Comparison of ENCODE assay signal across 16 mouse cellular contexts in the genomic region with DNA sequence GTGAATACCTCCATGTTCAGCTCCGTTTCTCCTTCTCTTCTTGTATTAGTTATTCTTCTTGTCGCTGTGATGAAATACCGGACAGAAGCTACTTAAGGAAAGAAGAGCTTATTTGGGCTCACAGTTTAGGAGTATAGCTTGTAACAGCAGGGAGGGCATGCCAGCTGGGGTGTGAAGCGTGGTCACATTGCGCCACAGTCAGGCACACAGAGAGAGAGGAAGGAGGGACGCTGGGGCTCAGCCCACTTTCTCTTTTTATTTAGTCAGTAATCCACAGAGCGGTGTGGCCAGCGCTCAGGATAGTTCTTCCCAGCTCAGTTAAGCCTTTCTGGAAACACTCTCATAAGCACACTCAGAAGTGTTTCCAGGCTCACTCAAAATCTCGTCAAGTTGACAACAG.
DNase-seq lines count a peak whose midpoint lies in the region; ATAC-seq and TF ChIP-seq lines count a peak whose summit lies in the region.
"Had no signal": no experiment of that assay in that cellular context is flagged by ENCODE, and none has a peak within 500 bp of the region (broad histone marks: within the 10 kb centered on the region; RNA-seq: fewer than 3 reads in every experiment).

No protein-coding gene starts in this region.

- ATAC-seq in intestine, embryonic 14.5 days (replicated peaks; ENCODE audit: low FRiP score, low TSS enrichment, low read depth), result no peak
- ATAC-seq in intestine, postnatal 0 days, result no peak
- ATAC-seq: CD4-positive, CD25-positive, alpha-beta regulatory T cell, adult 4 months; hindbrain, postnatal 0 days had no signal

- H3K36me3 ChIP-seq in intestine, embryonic 14.5 days (ENCODE audit: control insufficient read depth, insufficient read depth, low read length), result no peaks in the 10 kb centered on the region
- no peaks in the 10 kb centered on the region for H3K36me3 ChIP-seq in intestine, postnatal 0 days (ENCODE audit: control insufficient read depth, insufficient read depth)
- H3K36me3 ChIP-seq: forebrain, embryonic 10.5 days; liver, embryonic 15.5 days had no signal

- H3K9ac ChIP-seq in intestine, embryonic 14.5 days (ENCODE audit: low read length), result no peak overlapping the region
- H3K9ac ChIP-seq in intestine, postnatal 0 days (ENCODE audit: low read depth, low read length), result no peak overlapping the region
- H3K9ac ChIP-seq: liver, embryonic 15.5 days had no signal

- no peak overlapping the region for H3K4me2 ChIP-seq in intestine, embryonic 14.5 days (ENCODE audit: low read length)
- no peak overlapping the region for H3K4me2 ChIP-seq in intestine, postnatal 0 days (replicated peaks; ENCODE audit: low read depth)
- H3K4me2 ChIP-seq: liver, embryonic 15.5 days had no signal

- H3K4me1 ChIP-seq in intestine, embryonic 14.5 days (replicated peaks; ENCODE audit: control insufficient read depth, insufficient read depth, low read length), result no peaks in the 10 kb centered on the region
- no peaks in the 10 kb centered on the region for H3K4me1 ChIP-seq in intestine, postnatal 0 days (replicated peaks; ENCODE audit: control insufficient read depth, insufficient read depth, low read length)
- H3K4me1 ChIP-seq: forebrain, embryonic 10.5 days; liver, embryonic 15.5 days had no signal

- WGBS in intestine, embryonic 14.5 days, result 80% methylated on average over 9 of the region's 9 CpGs
- WGBS in intestine, postnatal 0 days, result 77% methylated on average over 9 of the region's 9 CpGs

- TF ChIP-seq CTCF in intestine, postnatal 0 days (IDR thresholded peaks at IDR 0.05; ENCODE audit: low read depth), result no peak

- H3K9me3 ChIP-seq in intestine, embryonic 14.5 days (ENCODE audit: control insufficient read depth, low read length), result no peaks in the 10 kb centered on the region
- no peaks in the 10 kb centered on the region for H3K9me3 ChIP-seq in intestine, postnatal 0 days (ENCODE audit: control insufficient read depth)
- H3K9me3 ChIP-seq: forebrain, embryonic 10.5 days; liver, embryonic 15.5 days had no signal

- no peak overlapping the region for H3K27ac ChIP-seq in intestine, embryonic 14.5 days (ENCODE audit: low read depth)
- H3K27ac ChIP-seq in intestine, postnatal 0 days (ENCODE audit: low read depth, low read length), result no peak overlapping the region
- H3K27ac ChIP-seq: forebrain, embryonic 10.5 days; hindbrain, postnatal 0 days; kidney, postnatal 0 days; liver, embryonic 15.5 days had no signal

- H3K27me3 ChIP-seq in intestine, embryonic 14.5 days (replicated peaks; ENCODE audit: control insufficient read depth, insufficient read depth, low read length), result no peaks in the 10 kb centered on the region
- no peaks in the 10 kb centered on the region for H3K27me3 ChIP-seq in intestine, postnatal 0 days (replicated peaks; ENCODE audit: control insufficient read depth, insufficient read depth, low read length)
- H3K27me3 ChIP-seq: liver, embryonic 15.5 days had no signal

- DNase-seq in intestine, embryonic 14.5 days (ENCODE audit: low spot score), result peak; percentile 38
- DNase-seq in 416B (ENCODE audit: low read depth), result peak; percentile 8
- DNase-seq in left cerebral cortex, adult 9 months (ENCODE audit: low spot score in 2 of 2), result peak; percentile 3 to 37
- peak; percentile 50 to 62 for DNase-seq in right cerebral cortex, adult 2 months (ENCODE audit: low spot score in 2 of 2)
- DNase-seq in B cell, adult 2 months, result no peak
- no peak for DNase-seq in spleen, adult 18-20 months
- DNase-seq in cerebellum, adult 8-10 months, result no peak
- DNase-seq: adrenal gland, postnatal 25 days; cerebellum, adult 11 months; layer of hippocampus, postnatal 36 days had no signal

- H3K4me3 ChIP-seq in intestine, embryonic 14.5 days (ENCODE audit: low read depth, low read length), result no peak overlapping the region
- no peak overlapping the region for H3K4me3 ChIP-seq in intestine, postnatal 0 days (ENCODE audit: low read depth, low read length)
- H3K4me3 ChIP-seq: forebrain, embryonic 10.5 days; liver, embryonic 15.5 days had no signal

Comparison
In these comparisons a context has a peak if more than half of its experiments do, and no peak if none do; other contexts are left out.
1. DNase-seq: peak in intestine, embryonic 14.5 days (single experiment), 416B (single experiment), left cerebral cortex, adult 9 months (2 of 2) and right cerebral cortex, adult 2 months (2 of 2); none in B cell, adult 2 months (0 of 2), spleen, adult 18-20 months (0 of 2) and cerebellum, adult 8-10 months (single experiment).